Mouse (Mus musculus) liver, embryonic 16.5 days (tissue): ENCODE data around the gene Ccl9. TPM values are rescaled to one million over a fixed set of nuclear protein-coding genes. Genes with fewer than 3 reads are reported as not detected.
A peak's percentile ranks its signal among the peaks of the same experiment; 100 is the strongest.

Experiments
- ATAC-seq: fragments of 200-750 bp; cut with Nextera tagmentation; 2 replicates; pipeline ENCODE4 v1.8.0; 2017; ENCODE audit warnings: low read depth, mild to moderate bottlenecking, moderate number of reproducible peaks, moderate library complexity
- H3K27ac ChIP-seq: fragments of 300-500 bp; sonication (generic); 2 replicates; pipeline ENCODE4 v1.5.1; 2014; ENCODE audit warnings: mild to moderate bottlenecking, low read length
- H3K27me3 ChIP-seq: fragments of 300-500 bp; sonication (generic); 2 replicates; pipeline ENCODE4 v1.6.1; 2014; ENCODE audit warnings: low read depth, low read length, mixed read lengths; ENCODE audit not compliant: control insufficient read depth, insufficient read depth
- H3K36me3 ChIP-seq: fragments of 300-500 bp; sonication (generic); 2 replicates; pipeline ENCODE4 v1.6.1; 2014; ENCODE audit warnings: mild to moderate bottlenecking; ENCODE audit not compliant: control insufficient read depth, insufficient read depth
- H3K4me1 ChIP-seq: fragments of 300-500 bp; sonication (generic); 2 replicates; pipeline ENCODE4 v1.6.1; 2014; ENCODE audit warnings: low read depth, low read length, mixed read lengths; ENCODE audit not compliant: control insufficient read depth
- H3K4me2 ChIP-seq: fragments of 300-500 bp; sonication (generic); 2 replicates; pipeline ENCODE4 v1.6.1; 2014; ENCODE audit warnings: low read depth, low read length, mixed read lengths
- H3K4me3 ChIP-seq: fragments of 300-500 bp; sonication (generic); 2 replicates; pipeline ENCODE4 v1.5.1; 2014; ENCODE audit warnings: low read depth, mild to moderate bottlenecking, low read length
- H3K9ac ChIP-seq: fragments of 300-500 bp; sonication (generic); 2 replicates; pipeline ENCODE4 v1.6.1; 2014; ENCODE audit warnings: low read depth, low read length
- H3K9me3 ChIP-seq: fragments of 300-500 bp; sonication (generic); replicated peaks from 2 replicates; pipeline ENCODE4 v1.6.1; 2016; ENCODE audit warnings: low read length; ENCODE audit not compliant: control insufficient read depth
- WGBS: fragments of 180-500 bp; shearing (Covaris S2); extraction: QIAGEN DNeasy Blood & Tissue Kit; methylation state at CpG from one replicate; pipeline ENCODE4 v1.1.7; 2014; ENCODE audit not compliant: insufficient replicate concordance; 5-methylcytosine and 5-hydroxymethylcytosine counted together
- polyA plus RNA-seq: library from polyadenylated mRNA; unstranded; fragments of >200 nt; fragmentation: Nextera tagmentation; extraction: Ambion mirVana; gene quantifications from 2 replicates; pipeline ENCODE4 v1.2.1, GENCODE M21; 2015

Gene Ccl9
- polyA plus RNA-seq = 66.8 and 71.8 TPM in 2 replicates

- Histone ChIP-seq H3K36me3 (no peaks in the 10 kb centered on the region; the same call in 1 of the 2 replicates), H3K27ac (peak within 1 kb of the TSS; percentile 72), H3K9me3 (no peaks in the 10 kb centered on the region), H3K9ac (0 out of 2 replicates have a peak within 1 kb of the TSS, but pooled peaks have one; percentile 5), H3K4me3 (peak within 1 kb of the TSS; percentile 31), H3K4me2 (peak within 1 kb of the TSS; percentile 37), H3K27me3 (no peaks in the 10 kb centered on the region), H3K4me1 (no peaks in the 10 kb centered on the region; the same call in 1 of the 2 replicates)
- 30% methylated on average over 2 of the region's 2 CpGs for WGBS
- ATAC-seq = peak; percentile 83
These were observed at the start of gene Ccl9 for GRCm38 (mm10) chr11:83578186-83578760. Gene Ccl9 (minus strand): TSS chr11:83578636.

- Histone ChIP-seq H3K9ac (no peak overlapping the region), H3K4me3 (no peak overlapping the region), H3K36me3 (no peaks in the 10 kb centered on the region), H3K27me3 (no peaks in the 10 kb centered on the region), H3K27ac (no peak overlapping the region), H3K9me3 (no peaks in the 10 kb centered on the region), H3K4me2 (no peak overlapping the region), H3K4me1 (no peaks in the 10 kb centered on the region)
- WGBS = 67% methylated on average over 3 of the region's 3 CpGs
- no peak for ATAC-seq
These were observed 45.1 kb upstream of the Ccl9 start for GRCm38 (mm10) chr11:83623586-83623985.

GRCm38 (mm10) chr11:83619037-83619436, 40.6 kb upstream of the Ccl9 start:
- H3K4me1 ChIP-seq = no peaks in the 10 kb centered on the region
- no peaks in the 10 kb centered on the region for H3K9me3 ChIP-seq
- no peaks in the 10 kb centered on the region for H3K27me3 ChIP-seq
- no peaks in the 10 kb centered on the region for H3K36me3 ChIP-seq
- 37% methylated on average over 1 of the region's 1 CpGs for WGBS
- no peak overlapping the region for H3K27ac ChIP-seq
- no peak for ATAC-seq
- H3K9ac ChIP-seq = no peak overlapping the region
- H3K4me2 ChIP-seq = no peak overlapping the region
- H3K4me3 ChIP-seq = no peak overlapping the region

GRCm38 (mm10) chr11:83618238-83618637, 39.8 kb upstream of the Ccl9 start:
- no peaks in the 10 kb centered on the region for H3K9me3 ChIP-seq
- no peak overlapping the region for H3K4me2 ChIP-seq
- no peaks in the 10 kb centered on the region for H3K4me1 ChIP-seq
- H3K4me3 ChIP-seq = no peak overlapping the region
- no peaks in the 10 kb centered on the region for H3K27me3 ChIP-seq
- no peaks in the 10 kb centered on the region for H3K36me3 ChIP-seq
- ATAC-seq = no peak
- no peak overlapping the region for H3K27ac ChIP-seq
- no peak overlapping the region for H3K9ac ChIP-seq
- 45% methylated on average over 5 of the region's 5 CpGs for WGBS

- Histone ChIP-seq H3K9me3 (no peaks in the 10 kb centered on the region), H3K36me3 (no peaks in the 10 kb centered on the region), H3K9ac (no peak overlapping the region), H3K27me3 (no peaks in the 10 kb centered on the region), H3K4me1 (no peaks in the 10 kb centered on the region), H3K4me2 (no peak overlapping the region), H3K4me3 (no peak overlapping the region), H3K27ac (no peak overlapping the region)
- 55% methylated on average over 1 of the region's 1 CpGs for WGBS
- no peak for ATAC-seq
These were observed 38.1 kb upstream of the Ccl9 start for GRCm38 (mm10) chr11:83616586-83616985.

- 45% methylated on average over 2 of the region's 2 CpGs for WGBS
- Histone ChIP-seq H3K36me3 (no peaks in the 10 kb centered on the region), H3K9ac (no peak overlapping the region), H3K4me1 (no peaks in the 10 kb centered on the region), H3K9me3 (no peaks in the 10 kb centered on the region), H3K27me3 (no peaks in the 10 kb centered on the region), H3K27ac (no peak overlapping the region), H3K4me2 (no peak overlapping the region), H3K4me3 (no peak overlapping the region)
- no peak for ATAC-seq
These were observed 32.5 kb upstream of the Ccl9 start for GRCm38 (mm10) chr11:83610900-83611299.

GRCm38 (mm10) chr11:83606396-83606795, 28.0 kb upstream of the Ccl9 start:
- H3K4me1 ChIP-seq = no peaks in the 10 kb centered on the region
- no peaks in the 10 kb centered on the region for H3K27me3 ChIP-seq
- no peak overlapping the region for H3K9ac ChIP-seq
- no peaks in the 10 kb centered on the region for H3K36me3 ChIP-seq
- no peak overlapping the region for H3K4me3 ChIP-seq
- no peaks in the 10 kb centered on the region for H3K9me3 ChIP-seq
- no peak overlapping the region for H3K27ac ChIP-seq
- ATAC-seq = no peak
- 10% methylated on average over 1 of the region's 1 CpGs for WGBS
- H3K4me2 ChIP-seq = no peak overlapping the region

GRCm38 (mm10) chr11:83605535-83605934, 27.1 kb upstream of the Ccl9 start:
- H3K4me1 ChIP-seq = no peaks in the 10 kb centered on the region
- H3K4me2 ChIP-seq = no peak overlapping the region
- H3K27ac ChIP-seq = no peak overlapping the region
- H3K9me3 ChIP-seq = no peaks in the 10 kb centered on the region
- ATAC-seq = no peak
- H3K4me3 ChIP-seq = no peak overlapping the region
- no peaks in the 10 kb centered on the region for H3K27me3 ChIP-seq
- H3K9ac ChIP-seq = no peak overlapping the region
- WGBS = 48% methylated on average over 3 of the region's 3 CpGs
- H3K36me3 ChIP-seq = no peaks in the 10 kb centered on the region

GRCm38 (mm10) chr11:83604698-83605097, 26.3 kb upstream of the Ccl9 start:
- Histone ChIP-seq H3K9me3 (no peaks in the 10 kb centered on the region), H3K27me3 (no peaks in the 10 kb centered on the region), H3K9ac (no peak overlapping the region), H3K4me3 (no peak overlapping the region), H3K4me2 (no peak overlapping the region), H3K4me1 (no peaks in the 10 kb centered on the region), H3K27ac (no peak overlapping the region), H3K36me3 (no peaks in the 10 kb centered on the region)
- 53% methylated on average over 4 of the region's 4 CpGs for WGBS
- no peak for ATAC-seq
